Mouse (Mus musculus): ENCODE data around the gene Uox.

GRCm38 (mm10) chr3:146521652-146522020 lies 48.6 kb upstream of the Uox start:
- TF ChIP-seq MAX (IDR thresholded peaks at IDR 0.05; ENCODE audit: low read depth) (no peak), POLR2AphosphoS2 (IDR thresholded peaks at IDR 0.05; ENCODE audit: insufficient read length, low read depth) (no peak), CEBPB (IDR thresholded peaks at IDR 0.05; ENCODE audit: insufficient read depth, poor library complexity, severe bottlenecking) (no peak), SRF (IDR thresholded peaks at IDR 0.05; ENCODE audit: control insufficient read depth, insufficient read length, low read depth) (no peak), POLR2A (IDR thresholded peaks at IDR 0.05; ENCODE audit: insufficient read length, low read depth) (no peak), REST (IDR thresholded peaks at IDR 0.05; ENCODE audit: insufficient read depth, insufficient read length) (no peak), E2F4 (IDR thresholded peaks at IDR 0.05; ENCODE audit: insufficient read depth) (no peak), USF1 (IDR thresholded peaks at IDR 0.05; ENCODE audit: low read depth) (no peak), MYOD1 (IDR thresholded peaks at IDR 0.05; ENCODE audit: control insufficient read depth in 1 of 3, insufficient read length in 2 of 3, low read depth in 2 of 3) (no peak), MYOG (IDR thresholded peaks at IDR 0.05; ENCODE audit: control insufficient read depth in 1 of 3, insufficient read depth in 1 of 3, insufficient read length in 2 of 3, low read depth in 2 of 3) (no peak)
